Mouse (Mus musculus): ENCODE measurements at regions not wholly inside any gene's neighbourhood (a gene's known extent, or its start where the extent isn't known, plus 50 kb on each side); places are given as distances from the start of the nearest gene placed in this dataset.

- Histone ChIP-seq H3K27me3 (ENCODE audit: control insufficient read depth, insufficient read depth, low read length) (no peaks in the 10 kb centered on the region), H3K9ac (ENCODE audit: low read depth, low read length) (no peak overlapping the region), H3K4me1 (replicated peaks; ENCODE audit: control insufficient read depth, insufficient read depth, low read length) (no peaks in the 10 kb centered on the region), H3K9me3 (ENCODE audit: control insufficient read depth, low read length) (no peaks in the 10 kb centered on the region), H3K4me2 (replicated peaks; ENCODE audit: low read depth, low read length) (no peak overlapping the region), H3K36me3 (ENCODE audit: control insufficient read depth, insufficient read depth, low read length) (no peaks in the 10 kb centered on the region), H3K4me3 (ENCODE audit: low read depth, low read length) (no peak overlapping the region), H3K27ac (ENCODE audit: low read depth, low read length) (no peak overlapping the region)
- ATAC-seq (ENCODE audit: low FRiP score) (no peak), DNase-seq (ENCODE audit: low spot score) (no peak)
- WGBS, result 78% methylated on average over 11 of the region's 11 CpGs
Observed at GRCm38 (mm10) chr4:153603056-153603840, 120.6 kb upstream of the Ajap1 start.

- no peak overlapping the region for H3K4me3 ChIP-seq (ENCODE audit: low read depth, low read length)
- no peak for ATAC-seq (ENCODE audit: low FRiP score)
- no peak overlapping the region for H3K4me2 ChIP-seq (replicated peaks; ENCODE audit: low read depth, low read length)
- no peak overlapping the region for H3K9ac ChIP-seq (ENCODE audit: low read depth, low read length)
- no peaks in the 10 kb centered on the region for H3K4me1 ChIP-seq (replicated peaks; ENCODE audit: control insufficient read depth, insufficient read depth, low read length)
- 90% methylated on average over 7 of the region's 7 CpGs for WGBS
- DNase-seq (ENCODE audit: low spot score), result no peak
- no peaks in the 10 kb centered on the region for H3K27me3 ChIP-seq (ENCODE audit: control insufficient read depth, insufficient read depth, low read length)
- no peaks in the 10 kb centered on the region for H3K36me3 ChIP-seq (ENCODE audit: control insufficient read depth, insufficient read depth, low read length)
- no peak overlapping the region for H3K27ac ChIP-seq (ENCODE audit: low read depth, low read length)
- H3K9me3 ChIP-seq (ENCODE audit: control insufficient read depth, low read length), result no peaks in the 10 kb centered on the region
Observed at GRCm38 (mm10) chr4:153603936-153604335, 121.3 kb upstream of the Ajap1 start.

- no peak for DNase-seq (ENCODE audit: low spot score)
- 90% methylated on average over 16 of the region's 16 CpGs for WGBS
- H3K9ac ChIP-seq (ENCODE audit: low read depth, low read length), result no peak overlapping the region
- H3K27ac ChIP-seq (ENCODE audit: low read depth, low read length), result no peak overlapping the region
- no peaks in the 10 kb centered on the region for H3K36me3 ChIP-seq (ENCODE audit: control insufficient read depth, insufficient read depth, low read length)
- no peak for ATAC-seq (ENCODE audit: low FRiP score)
- H3K9me3 ChIP-seq (ENCODE audit: control insufficient read depth, low read length), result no peaks in the 10 kb centered on the region
- no peak overlapping the region for H3K4me3 ChIP-seq (ENCODE audit: low read depth, low read length)
- no peaks in the 10 kb centered on the region for H3K27me3 ChIP-seq (ENCODE audit: control insufficient read depth, insufficient read depth, low read length)
- no peak overlapping the region for H3K4me2 ChIP-seq (replicated peaks; ENCODE audit: low read depth, low read length)
- no peaks in the 10 kb centered on the region for H3K4me1 ChIP-seq (replicated peaks; ENCODE audit: control insufficient read depth, insufficient read depth, low read length)
Observed at GRCm38 (mm10) chr4:153604695-153605485, 122.3 kb upstream of the Ajap1 start.

GRCm38 (mm10) chr4:153616058-153616457 lies 133.4 kb upstream of the Ajap1 start:
- Histone ChIP-seq H3K9ac (ENCODE audit: low read depth, low read length) (no peak overlapping the region), H3K4me3 (ENCODE audit: low read depth, low read length) (no peak overlapping the region), H3K9me3 (ENCODE audit: control insufficient read depth, low read length) (no peaks in the 10 kb centered on the region), H3K27ac (ENCODE audit: low read depth, low read length) (no peak overlapping the region), H3K4me2 (replicated peaks; ENCODE audit: low read depth, low read length) (no peak overlapping the region), H3K4me1 (replicated peaks; ENCODE audit: control insufficient read depth, insufficient read depth, low read length) (no peaks in the 10 kb centered on the region), H3K36me3 (ENCODE audit: control insufficient read depth, insufficient read depth, low read length) (no peaks in the 10 kb centered on the region), H3K27me3 (ENCODE audit: control insufficient read depth, insufficient read depth, low read length) (no peaks in the 10 kb centered on the region)
- no peak for DNase-seq (ENCODE audit: low spot score)
- WGBS, result 82% methylated on average over 8 of the region's 8 CpGs
- no peak for ATAC-seq (ENCODE audit: low FRiP score)

- Histone ChIP-seq H3K27me3 (ENCODE audit: control insufficient read depth, insufficient read depth, low read length) (no peaks in the 10 kb centered on the region), H3K9me3 (ENCODE audit: control insufficient read depth, low read length) (no peaks in the 10 kb centered on the region), H3K4me2 (replicated peaks; ENCODE audit: low read depth, low read length) (no peak overlapping the region), H3K4me3 (ENCODE audit: low read depth, low read length) (no peak overlapping the region), H3K4me1 (replicated peaks; ENCODE audit: control insufficient read depth, insufficient read depth, low read length) (no peaks in the 10 kb centered on the region), H3K27ac (ENCODE audit: low read depth, low read length) (no peak overlapping the region), H3K9ac (ENCODE audit: low read depth, low read length) (no peak overlapping the region), H3K36me3 (ENCODE audit: control insufficient read depth, insufficient read depth, low read length) (no peaks in the 10 kb centered on the region)
- ATAC-seq (ENCODE audit: low FRiP score), result no peak
- WGBS, result 88% methylated on average over 6 of the region's 6 CpGs
- no peak for DNase-seq (ENCODE audit: low spot score)
Observed at GRCm38 (mm10) chr4:153616938-153617337, 134.3 kb upstream of the Ajap1 start.

GRCm38 (mm10) chr4:153620871-153621270 lies 138.3 kb upstream of the Ajap1 start:
- Histone ChIP-seq H3K4me3 (ENCODE audit: low read depth, low read length) (no peak overlapping the region), H3K9me3 (ENCODE audit: control insufficient read depth, low read length) (no peaks in the 10 kb centered on the region), H3K9ac (ENCODE audit: low read depth, low read length) (no peak overlapping the region), H3K36me3 (ENCODE audit: control insufficient read depth, insufficient read depth, low read length) (no peaks in the 10 kb centered on the region), H3K27me3 (ENCODE audit: control insufficient read depth, insufficient read depth, low read length) (no peaks in the 10 kb centered on the region), H3K4me1 (replicated peaks; ENCODE audit: control insufficient read depth, insufficient read depth, low read length) (no peaks in the 10 kb centered on the region), H3K27ac (ENCODE audit: low read depth, low read length) (no peak overlapping the region), H3K4me2 (replicated peaks; ENCODE audit: low read depth, low read length) (no peak overlapping the region)
- WGBS, result 65% methylated on average over 5 of the region's 5 CpGs
- DNase-seq (ENCODE audit: low spot score), result no peak
- ATAC-seq (ENCODE audit: low FRiP score), result no peak

GRCm38 (mm10) chr4:153631161-153631560 lies 148.6 kb upstream of the Ajap1 start:
- ATAC-seq (ENCODE audit: low FRiP score) (no peak), DNase-seq (ENCODE audit: low spot score) (no peak)
- no peaks in the 10 kb centered on the region for H3K36me3 ChIP-seq (ENCODE audit: control insufficient read depth, insufficient read depth, low read length)
- no peak overlapping the region for H3K27ac ChIP-seq (ENCODE audit: low read depth, low read length)
- no peaks in the 10 kb centered on the region for H3K9me3 ChIP-seq (ENCODE audit: control insufficient read depth, low read length)
- no peak overlapping the region for H3K4me3 ChIP-seq (ENCODE audit: low read depth, low read length)
- no peak overlapping the region for H3K9ac ChIP-seq (ENCODE audit: low read depth, low read length)
- no peaks in the 10 kb centered on the region for H3K27me3 ChIP-seq (ENCODE audit: control insufficient read depth, insufficient read depth, low read length)
- H3K4me1 ChIP-seq (replicated peaks; ENCODE audit: control insufficient read depth, insufficient read depth, low read length), result 0 out of 2 replicates have a peak, but pooled peaks cover 2% of the 10 kb centered on the region
- H3K4me2 ChIP-seq (replicated peaks; ENCODE audit: low read depth, low read length), result no peak overlapping the region
- 70% methylated on average over 7 of the region's 7 CpGs for WGBS

GRCm38 (mm10) chr4:153632056-153632455 lies 149.4 kb upstream of the Ajap1 start:
- no peaks in the 10 kb centered on the region for H3K36me3 ChIP-seq (ENCODE audit: control insufficient read depth, insufficient read depth, low read length)
- 0 out of 2 replicates have a peak, but pooled peaks cover 2% of the 10 kb centered on the region for H3K4me1 ChIP-seq (replicated peaks; ENCODE audit: control insufficient read depth, insufficient read depth, low read length)
- DNase-seq (ENCODE audit: low spot score) (no peak), ATAC-seq (ENCODE audit: low FRiP score) (no peak)
- H3K4me2 ChIP-seq (replicated peaks; ENCODE audit: low read depth, low read length), result no peak overlapping the region
- WGBS, result 94% methylated on average over 5 of the region's 5 CpGs
- no peak overlapping the region for H3K4me3 ChIP-seq (ENCODE audit: low read depth, low read length)
- no peak overlapping the region for H3K9ac ChIP-seq (ENCODE audit: low read depth, low read length)
- no peak overlapping the region for H3K27ac ChIP-seq (ENCODE audit: low read depth, low read length)
- H3K9me3 ChIP-seq (ENCODE audit: control insufficient read depth, low read length), result no peaks in the 10 kb centered on the region
- H3K27me3 ChIP-seq (ENCODE audit: control insufficient read depth, insufficient read depth, low read length), result no peaks in the 10 kb centered on the region

GRCm38 (mm10) chr4:153632551-153632950 lies 149.9 kb upstream of the Ajap1 start:
- Histone ChIP-seq H3K27ac (ENCODE audit: low read depth, low read length) (no peak overlapping the region), H3K27me3 (ENCODE audit: control insufficient read depth, insufficient read depth, low read length) (no peaks in the 10 kb centered on the region), H3K9ac (ENCODE audit: low read depth, low read length) (no peak overlapping the region), H3K4me3 (ENCODE audit: low read depth, low read length) (no peak overlapping the region), H3K9me3 (ENCODE audit: control insufficient read depth, low read length) (no peaks in the 10 kb centered on the region), H3K4me1 (replicated peaks; ENCODE audit: control insufficient read depth, insufficient read depth, low read length) (0 out of 2 replicates have a peak, but pooled peaks cover 2% of the 10 kb centered on the region), H3K36me3 (ENCODE audit: control insufficient read depth, insufficient read depth, low read length) (no peaks in the 10 kb centered on the region), H3K4me2 (replicated peaks; ENCODE audit: low read depth, low read length) (no peak overlapping the region)
- ATAC-seq (ENCODE audit: low FRiP score) (no peak), DNase-seq (ENCODE audit: low spot score) (no peak)
- WGBS, result 85% methylated on average over 19 of the region's 19 CpGs

Measured in hindbrain, embryonic 11.5 days (tissue).